Mouse (Mus musculus) heart, adult 8-10 months (tissue): Measurements from ENCODE around the gene Snd1. TPM values are rescaled to one million over a fixed set of nuclear protein-coding genes. Genes with fewer than 3 reads are reported as not detected.

ENCODE experiments used
- DNase-seq: peaks from one replicate; pipeline ENCODE4 v3.0.0; 2022; ENCODE audit warnings: low spot score
- total RNA-seq, 4 experiments: library from RNA; stranded (reverse); gene quantifications; 2 replicates each; pipeline ENCODE4 v1.2.4; 2022

Snd1 gene
- total RNA-seq, 4 experiments from 2014 or later = 70.6 to 88.2 (median 80.3) TPM

- no peak for DNase-seq
Observed at GRCm38 (mm10) chr6:28749224-28749623, 274.3 kb downstream of the Snd1 start.

- no peak for DNase-seq
Observed at GRCm38 (mm10) chr6:28751186-28751585, 276.2 kb downstream of the Snd1 start.

- DNase-seq = no peak
Observed at GRCm38 (mm10) chr6:28753217-28753616, 278.3 kb downstream of the Snd1 start.

DNA sequence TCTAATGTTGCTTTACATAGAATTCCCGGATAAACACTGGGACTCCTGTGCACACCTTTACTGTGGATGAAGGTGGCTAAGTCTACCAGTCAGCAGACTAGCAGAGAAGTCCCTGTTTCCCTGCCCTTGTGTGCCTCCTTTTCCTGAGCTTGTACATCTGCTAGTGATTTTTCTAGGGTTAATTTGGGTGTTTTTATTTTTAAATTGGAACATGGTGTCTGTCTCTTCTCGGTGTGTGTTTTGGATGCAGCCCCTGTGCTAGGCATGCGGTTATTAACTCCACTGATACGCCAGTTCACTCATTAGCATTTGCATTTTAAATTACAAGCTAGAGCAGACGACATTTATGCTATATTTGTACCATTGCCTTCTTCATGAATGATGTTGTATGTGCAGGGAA lies 278.7 kb downstream of the Snd1 start:
- no peak for DNase-seq

DNA sequence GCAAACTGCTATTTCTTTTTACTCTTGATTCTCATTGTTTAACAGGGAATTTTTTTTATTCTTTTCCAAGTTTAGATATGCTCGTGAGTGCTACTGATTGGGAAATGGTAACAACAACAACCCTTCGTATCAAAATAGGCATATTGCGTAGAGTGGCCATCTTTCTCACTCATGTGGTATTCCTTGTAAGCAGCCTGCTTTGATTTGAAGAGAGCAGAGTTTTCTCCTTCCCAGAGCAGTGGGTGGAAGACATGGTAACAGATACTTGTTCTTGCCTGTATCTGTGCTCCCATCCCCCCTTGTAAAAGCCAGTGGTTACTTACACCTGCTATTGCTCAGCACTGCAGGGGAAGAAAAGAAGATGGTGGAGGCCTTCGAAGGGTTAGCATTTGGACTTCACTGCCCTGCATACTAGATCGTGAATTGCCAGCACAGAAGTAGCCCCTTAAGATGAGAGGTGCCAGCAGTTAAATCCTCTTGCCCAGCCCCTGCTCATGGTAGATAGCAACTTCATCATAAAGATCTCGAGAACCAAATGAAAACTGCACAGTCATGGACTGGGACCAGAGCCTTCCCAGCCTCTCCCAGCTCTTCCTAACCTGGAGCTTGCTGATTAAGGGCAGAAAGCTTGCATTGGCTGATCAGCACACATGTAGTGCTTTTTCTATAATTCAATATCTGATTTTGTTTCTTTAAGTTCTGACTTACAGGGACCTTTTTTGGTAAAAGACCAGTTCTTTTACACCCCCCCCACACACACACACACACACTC lies 279.4 kb downstream of the Snd1 start:
- DNase-seq = no peak

DNA sequence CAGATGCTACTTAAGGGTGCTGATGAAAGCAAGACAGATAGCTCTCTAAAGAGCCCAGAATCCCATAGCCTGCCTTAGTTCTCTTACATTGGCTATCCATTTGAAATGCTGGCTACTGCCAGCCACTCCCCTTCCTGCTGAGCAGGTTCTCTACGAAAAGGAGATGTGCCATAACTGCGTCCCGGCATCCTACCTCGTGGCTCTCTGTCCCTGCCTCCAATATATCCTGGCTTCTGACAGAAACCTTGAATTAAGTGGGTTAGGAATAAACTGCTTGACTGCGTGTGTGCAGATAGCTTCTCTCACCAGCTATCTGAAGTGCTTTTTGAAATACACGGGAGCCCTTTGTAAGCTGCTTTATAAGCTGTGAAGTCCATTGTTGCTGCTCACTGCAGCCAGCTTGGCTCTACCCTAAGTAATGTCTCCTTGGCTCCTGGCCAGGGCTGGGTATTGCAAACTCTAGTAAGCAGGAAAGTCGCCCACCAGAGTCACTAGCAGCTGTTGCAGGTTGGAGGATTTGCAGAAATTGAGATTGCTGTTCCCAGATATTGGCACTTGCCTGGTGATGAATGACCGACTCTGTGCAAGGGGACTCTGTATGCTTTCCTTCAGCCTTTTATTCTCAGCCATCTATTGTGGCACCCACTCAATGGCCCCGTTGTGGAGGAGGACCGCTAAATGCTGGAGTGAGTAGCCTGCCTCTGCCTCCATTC lies 281.5 kb downstream of the Snd1 start:
- no peak for DNase-seq

DNA sequence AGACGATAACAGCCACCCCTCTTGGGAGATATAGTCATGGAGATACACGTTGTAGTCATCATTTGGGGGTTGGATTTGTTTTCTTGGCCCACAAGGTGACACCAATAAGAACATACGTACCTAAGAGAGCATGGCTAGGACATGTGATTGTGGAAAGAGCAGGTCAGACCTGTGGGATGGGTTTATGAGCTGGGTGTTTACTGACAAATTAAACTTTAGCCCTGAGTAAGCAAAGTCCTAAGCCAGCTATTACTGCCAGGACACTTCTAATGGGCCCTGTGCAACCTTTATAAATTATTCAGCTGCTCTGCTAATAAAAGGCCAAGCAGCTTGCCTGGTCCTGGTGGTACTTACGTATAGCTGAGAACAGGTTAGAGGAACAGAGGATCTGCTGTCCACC lies 283.4 kb downstream of the Snd1 start:
- DNase-seq = no peak

- no peak for DNase-seq
Observed at GRCm38 (mm10) chr6:28761728-28762127, 286.8 kb downstream of the Snd1 start.

DNA sequence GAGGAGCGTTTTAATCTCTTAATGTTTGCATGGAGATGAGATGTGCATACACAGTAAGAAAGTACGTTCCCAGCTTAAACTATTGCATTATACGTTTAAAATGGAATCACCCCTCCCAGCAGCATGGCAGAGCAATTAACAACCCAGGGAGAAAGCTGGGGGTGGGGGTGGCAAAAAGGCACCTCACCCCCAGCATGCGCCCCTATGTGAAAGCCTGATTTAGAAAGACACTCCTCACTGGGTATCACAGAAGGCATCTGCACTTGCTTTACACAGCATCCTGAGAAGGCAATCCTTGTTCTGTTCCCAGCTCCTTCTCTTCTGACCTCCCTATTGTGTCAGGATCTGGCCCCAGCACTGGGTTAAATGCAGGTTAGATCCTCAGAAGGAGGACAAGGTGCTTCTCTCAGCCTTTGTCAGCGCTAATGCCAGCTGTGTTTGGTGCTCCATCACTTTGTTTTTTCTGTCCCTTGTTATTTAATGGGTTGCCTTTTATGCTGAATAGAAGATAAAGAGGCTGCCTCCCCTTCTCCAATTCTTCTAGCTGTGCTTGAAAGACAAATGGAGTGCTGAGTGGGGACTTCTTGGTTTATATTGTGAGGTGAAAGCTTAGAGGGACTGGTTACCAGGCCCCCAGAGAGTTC lies 287.3 kb downstream of the Snd1 start:
- no peak for DNase-seq

- no peak for DNase-seq
Observed at GRCm38 (mm10) chr6:28766622-28767021, 291.7 kb downstream of the Snd1 start.

- no peak for DNase-seq
Observed at GRCm38 (mm10) chr6:28767891-28768481, 293.0 kb downstream of the Snd1 start.

- no peak for DNase-seq
Observed at GRCm38 (mm10) chr6:28771331-28771730, 296.4 kb downstream of the Snd1 start.

GRCm38 (mm10) chr6:28781696-28782095 lies 306.8 kb downstream of the Snd1 start:
- no peak for DNase-seq

DNA sequence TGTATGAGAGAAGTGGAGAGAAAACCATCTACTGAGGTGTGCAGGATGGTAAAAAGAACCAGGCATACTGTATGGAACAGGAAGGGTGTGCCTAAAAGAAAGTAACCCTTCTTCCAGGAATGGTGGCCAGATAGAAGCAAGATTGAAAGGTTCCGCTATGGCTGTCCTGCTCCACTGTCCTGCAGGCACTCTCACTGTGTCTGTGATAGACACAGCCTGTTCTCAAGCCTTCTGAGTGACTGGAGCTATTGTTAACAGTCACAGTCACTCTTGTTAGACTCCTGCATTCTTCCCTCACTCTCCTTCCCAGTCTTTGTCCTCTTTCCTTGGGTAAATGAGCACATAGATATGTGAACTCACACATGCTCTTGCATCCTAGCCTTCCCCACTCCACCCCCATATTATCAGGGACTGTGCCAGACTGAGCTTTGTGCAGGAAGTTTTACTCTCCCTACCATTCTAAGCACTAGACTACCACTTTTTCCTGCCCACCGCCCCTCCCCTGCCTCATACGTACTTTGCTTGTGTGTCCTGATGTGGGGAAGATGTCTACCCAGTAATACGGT lies 308.2 kb downstream of the Snd1 start:
- DNase-seq = no peak

DNA sequence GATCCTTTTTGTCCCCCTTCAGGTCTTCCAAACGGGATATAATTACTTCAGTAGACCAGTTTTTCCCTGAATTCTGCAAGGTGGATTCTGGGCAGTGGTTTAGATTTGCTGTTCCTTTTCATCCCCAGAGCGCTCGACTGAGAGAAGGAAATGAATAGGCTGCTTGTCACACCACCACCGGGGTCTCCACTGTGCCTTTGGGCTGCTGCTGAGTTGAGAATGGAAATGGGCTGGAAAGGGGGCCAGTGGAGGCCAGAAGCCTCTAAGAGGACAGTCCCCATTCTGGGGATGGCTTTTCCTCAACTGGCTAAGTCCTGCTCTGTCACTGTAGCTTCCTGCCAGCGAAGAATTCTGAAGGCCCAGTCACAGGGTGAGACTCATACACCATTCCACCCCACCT lies 309.0 kb downstream of the Snd1 start:
- DNase-seq = no peak

- no peak for DNase-seq
Observed at GRCm38 (mm10) chr6:28785770-28786169, 310.8 kb downstream of the Snd1 start.

GRCm38 (mm10) chr6:28787133-28787532 lies 312.2 kb downstream of the Snd1 start:
- no peak for DNase-seq

- no peak for DNase-seq
Observed at GRCm38 (mm10) chr6:28789685-28790084, 314.7 kb downstream of the Snd1 start.

- DNase-seq = no peak
Observed at GRCm38 (mm10) chr6:28791183-28791582, 316.2 kb downstream of the Snd1 start.

GRCm38 (mm10) chr6:28791809-28792208 lies 316.9 kb downstream of the Snd1 start:
- DNase-seq = no peak

DNA sequence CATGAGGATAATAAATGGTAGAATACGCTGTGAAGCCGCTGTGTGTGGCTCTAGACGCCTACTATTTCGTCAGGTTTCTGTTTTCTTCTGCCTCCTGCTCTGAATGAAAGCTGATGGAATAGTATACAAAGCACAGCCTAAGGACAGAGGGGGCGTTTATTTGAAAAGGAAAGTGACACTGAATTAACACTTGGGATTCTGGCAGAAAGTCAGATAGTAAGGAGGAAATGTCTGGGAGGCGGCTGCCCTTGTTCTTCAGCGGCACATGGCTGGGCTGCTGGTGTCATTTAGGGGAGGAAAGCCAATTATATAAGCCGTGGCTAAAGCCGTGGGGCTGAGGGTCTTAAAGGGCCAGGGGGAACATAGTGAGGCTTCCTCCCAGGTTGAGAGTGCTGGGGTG lies 320.4 kb downstream of the Snd1 start:
- no peak for DNase-seq
